Mouse (Mus musculus): Measurements from ENCODE around the gene Lce6a. TPM values are rescaled to one million over a fixed set of nuclear protein-coding genes. Genes with fewer than 3 reads are reported as not detected.

Gene Lce6a
- polyA plus RNA-seq, 1 experiment from 2014 or later, result not detected

GRCm38 (mm10) chr3:92588858-92589257, 32.6 kb downstream of the Lce6a start, which contains the start of gene Smcp:
Gene Smcp (minus strand): TSS chr3:92588997.
- Histone ChIP-seq H3K27me3 (no peaks in the 10 kb centered on the region), H3K4me1 (no peaks in the 10 kb centered on the region), H3K4me2 (no peak within 1 kb of the TSS), H3K27ac (no peak within 1 kb of the TSS), H3K9me3 (no peaks in the 10 kb centered on the region), H3K9ac (no peak within 1 kb of the TSS), H3K36me3 (replicated peaks) (no peaks in the 10 kb centered on the region), H3K4me3 (replicated peaks) (no peak within 1 kb of the TSS)
- no peak for ATAC-seq (ENCODE audit: low FRiP score)
- WGBS, result 81% methylated on average over 1 of the region's 1 CpGs

GRCm38 (mm10) chr3:92587190-92587589, 34.3 kb downstream of the Lce6a start:
- Histone ChIP-seq H3K4me1 (no peaks in the 10 kb centered on the region), H3K27ac (no peak overlapping the region), H3K4me2 (no peak overlapping the region), H3K4me3 (replicated peaks) (no peak overlapping the region), H3K27me3 (no peaks in the 10 kb centered on the region), H3K9ac (no peak overlapping the region), H3K9me3 (no peaks in the 10 kb centered on the region), H3K36me3 (replicated peaks) (no peaks in the 10 kb centered on the region)
- ATAC-seq (ENCODE audit: low FRiP score), result no peak
- 92% methylated on average over 3 of the region's 3 CpGs for WGBS

DNA sequence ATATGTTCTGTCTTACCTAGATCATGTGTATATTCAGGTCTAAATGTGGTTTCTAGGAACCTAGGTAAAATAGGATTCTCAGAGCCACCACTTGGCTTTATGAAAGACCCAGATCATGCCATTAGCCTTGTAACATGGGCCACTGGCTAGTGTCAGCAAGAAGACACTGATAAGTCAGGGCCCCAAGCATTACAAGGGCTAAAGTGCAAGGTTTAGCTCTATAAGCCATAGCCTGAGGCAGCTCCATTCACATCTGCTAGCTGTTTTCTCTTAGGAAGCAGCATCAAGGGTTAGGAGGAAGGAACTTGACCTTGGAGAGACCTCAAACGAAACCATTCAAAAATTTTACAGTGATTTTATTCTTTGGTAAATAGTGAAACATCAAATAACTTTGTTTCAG, 36.4 kb downstream of the Lce6a start:
- Histone ChIP-seq H3K36me3 (replicated peaks) (no peaks in the 10 kb centered on the region), H3K4me1 (no peaks in the 10 kb centered on the region), H3K9ac (no peak overlapping the region), H3K4me3 (replicated peaks) (no peak overlapping the region), H3K27me3 (no peaks in the 10 kb centered on the region), H3K9me3 (no peaks in the 10 kb centered on the region), H3K27ac (no peak overlapping the region), H3K4me2 (no peak overlapping the region)
- 77% methylated on average over 1 of the region's 1 CpGs for WGBS
- ATAC-seq (ENCODE audit: low FRiP score), result no peak

- WGBS, result 51% methylated on average over 3 of the region's 3 CpGs
- H3K9ac ChIP-seq, result no peak overlapping the region
- no peaks in the 10 kb centered on the region for H3K27me3 ChIP-seq
- no peaks in the 10 kb centered on the region for H3K9me3 ChIP-seq
- no peak for ATAC-seq (ENCODE audit: low FRiP score)
- H3K4me1 ChIP-seq, result no peaks in the 10 kb centered on the region
- no peaks in the 10 kb centered on the region for H3K36me3 ChIP-seq (replicated peaks)
- H3K27ac ChIP-seq, result no peak overlapping the region
- H3K4me2 ChIP-seq, result no peak overlapping the region
- no peak overlapping the region for H3K4me3 ChIP-seq (replicated peaks)
Measured at GRCm38 (mm10) chr3:92583164-92583826, 38.2 kb downstream of the Lce6a start.

GRCm38 (mm10) chr3:92579508-92579907, 42.0 kb downstream of the Lce6a start:
- H3K4me3 ChIP-seq (replicated peaks), result no peak overlapping the region
- no peaks in the 10 kb centered on the region for H3K27me3 ChIP-seq
- no peak overlapping the region for H3K9ac ChIP-seq
- H3K36me3 ChIP-seq (replicated peaks), result no peaks in the 10 kb centered on the region
- 59% methylated on average over 1 of the region's 1 CpGs for WGBS
- no peaks in the 10 kb centered on the region for H3K9me3 ChIP-seq
- ATAC-seq (ENCODE audit: low FRiP score), result no peak
- no peak overlapping the region for H3K4me2 ChIP-seq
- H3K27ac ChIP-seq, result no peak overlapping the region
- H3K4me1 ChIP-seq, result no peaks in the 10 kb centered on the region

DNA sequence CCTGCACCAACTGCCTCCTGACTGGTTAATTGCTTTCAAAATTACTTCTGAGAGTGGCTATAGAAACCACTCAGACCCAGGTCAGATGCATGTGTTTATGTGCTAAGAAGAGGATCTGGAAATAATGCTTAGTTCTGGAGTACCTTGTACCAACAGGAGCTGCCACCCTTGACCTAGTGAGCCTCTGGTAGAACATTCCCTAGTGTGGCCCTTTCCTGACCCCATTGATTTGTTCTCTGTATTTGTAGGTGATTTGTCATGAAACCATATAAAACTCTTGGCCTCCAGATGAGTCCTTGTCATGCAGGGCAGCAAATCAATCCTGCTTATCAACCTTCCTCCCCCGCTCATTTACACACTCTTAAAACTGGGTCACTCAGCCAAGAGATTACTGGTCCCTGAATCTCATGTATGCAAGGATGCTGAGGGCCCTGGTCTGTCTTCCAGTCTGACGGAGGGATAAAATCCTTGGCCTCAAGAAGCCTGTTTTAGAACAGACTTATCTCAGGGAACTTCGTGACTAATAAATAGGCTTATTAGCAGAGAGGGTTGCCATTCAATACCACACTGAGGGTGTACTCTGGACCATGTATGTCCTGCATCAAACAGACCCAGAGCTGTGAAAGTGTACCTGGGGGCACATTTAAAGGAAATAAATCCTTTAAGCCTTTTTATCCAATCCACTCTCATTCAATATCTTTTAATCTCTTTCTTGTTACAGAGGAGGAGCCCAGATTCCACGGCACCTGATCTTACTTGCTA, 42.6 kb downstream of the Lce6a start:
- no peak overlapping the region for H3K9ac ChIP-seq
- H3K4me1 ChIP-seq, result no peaks in the 10 kb centered on the region
- H3K9me3 ChIP-seq, result no peaks in the 10 kb centered on the region
- no peak for ATAC-seq (ENCODE audit: low FRiP score)
- no peaks in the 10 kb centered on the region for H3K36me3 ChIP-seq (replicated peaks)
- H3K27me3 ChIP-seq, result no peaks in the 10 kb centered on the region
- no peak overlapping the region for H3K4me2 ChIP-seq
- no peak overlapping the region for H3K27ac ChIP-seq
- no peak overlapping the region for H3K4me3 ChIP-seq (replicated peaks)
- WGBS, result 70% methylated on average over 4 of the region's 4 CpGs

GRCm38 (mm10) chr3:92573449-92574041, 47.9 kb downstream of the Lce6a start, which contains the start of gene Ivl:
Gene Ivl (minus strand): TSS chr3:92573735.
- no peaks in the 10 kb centered on the region for H3K9me3 ChIP-seq
- no peaks in the 10 kb centered on the region for H3K4me1 ChIP-seq
- H3K36me3 ChIP-seq (replicated peaks), result no peaks in the 10 kb centered on the region
- no peak for ATAC-seq (ENCODE audit: low FRiP score)
- H3K4me3 ChIP-seq (replicated peaks), result no peak within 1 kb of the TSS
- H3K27ac ChIP-seq, result no peak within 1 kb of the TSS
- 74% methylated on average over 1 of the region's 1 CpGs for WGBS
- H3K27me3 ChIP-seq, result no peaks in the 10 kb centered on the region
- H3K4me2 ChIP-seq, result no peak within 1 kb of the TSS
- H3K9ac ChIP-seq, result no peak within 1 kb of the TSS

DNA sequence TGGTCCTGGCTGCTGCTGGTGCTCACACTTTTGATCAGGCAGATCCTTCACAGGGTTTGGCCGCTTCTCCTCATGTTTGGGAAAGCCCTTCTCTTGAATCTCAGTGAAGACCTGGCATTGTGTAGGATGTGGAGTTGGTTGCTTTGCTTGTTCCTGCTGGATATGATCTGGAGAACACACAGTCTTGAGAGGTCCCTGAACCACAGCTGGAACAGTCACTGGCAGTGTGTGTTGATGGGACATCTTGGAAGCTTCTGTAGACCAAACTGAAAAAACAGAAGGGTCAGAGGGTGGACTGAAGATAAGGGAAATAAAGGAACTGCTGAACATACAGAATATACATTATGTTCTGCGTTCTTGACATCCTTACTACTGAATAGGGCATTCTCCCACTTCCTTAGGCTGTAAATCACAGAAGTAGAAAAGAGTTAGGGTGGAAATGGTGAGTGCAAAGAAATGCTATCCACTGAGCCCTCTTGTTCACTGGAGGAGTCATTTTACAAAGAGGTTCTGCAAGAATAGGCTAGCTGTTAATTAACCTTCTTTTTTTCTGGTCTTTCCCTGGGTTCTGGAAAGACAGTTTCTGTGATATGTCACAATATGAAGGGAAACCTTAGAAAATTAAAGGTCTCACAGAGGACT, 48.8 kb downstream of the Lce6a start:
- no peaks in the 10 kb centered on the region for H3K36me3 ChIP-seq (replicated peaks)
- H3K4me1 ChIP-seq, result no peaks in the 10 kb centered on the region
- H3K4me2 ChIP-seq, result no peak overlapping the region
- H3K9ac ChIP-seq, result no peak overlapping the region
- no peak overlapping the region for H3K4me3 ChIP-seq (replicated peaks)
- no peaks in the 10 kb centered on the region for H3K9me3 ChIP-seq
- H3K27ac ChIP-seq, result no peak overlapping the region
- WGBS, result 62% methylated on average over 2 of the region's 2 CpGs
- no peaks in the 10 kb centered on the region for H3K27me3 ChIP-seq
- ATAC-seq (ENCODE audit: low FRiP score), result no peak

Other genes with a start within 250 kb of the Lce6a start
- gene Sprr2h, start 236.0 kb downstream of the Lce6a start, polyA plus RNA-seq (2016; fragmentation: Nextera tagmentation; extraction: Ambion mirVana), result not detected in 2 replicates
- gene Sprr2i, start 213.7 kb downstream of the Lce6a start, polyA plus RNA-seq (2016; fragmentation: Nextera tagmentation; extraction: Ambion mirVana), result not detected in 2 replicates
- gene Sprr2j-ps, start 203.6 kb downstream of the Lce6a start, polyA plus RNA-seq (2016; fragmentation: Nextera tagmentation; extraction: Ambion mirVana), result not detected in 2 replicates
- gene Gm9774, start 192.2 kb downstream of the Lce6a start, polyA plus RNA-seq (2016; fragmentation: Nextera tagmentation; extraction: Ambion mirVana), result 6.6 and 9.4 TPM in 2 replicates
- not detected in 2 replicates for gene Sprr2k, start 189.1 kb downstream of the Lce6a start, polyA plus RNA-seq (2016; fragmentation: Nextera tagmentation; extraction: Ambion mirVana)
- not detected in 2 replicates for gene Sprr1b, start 182.9 kb downstream of the Lce6a start, polyA plus RNA-seq (2016; fragmentation: Nextera tagmentation; extraction: Ambion mirVana)
- gene Sprr3, start 162.9 kb downstream of the Lce6a start, polyA plus RNA-seq (2016; fragmentation: Nextera tagmentation; extraction: Ambion mirVana), result not detected in 2 replicates
- gene Sprr1a, start 135.8 kb downstream of the Lce6a start, polyA plus RNA-seq (2016; fragmentation: Nextera tagmentation; extraction: Ambion mirVana), result not detected in 2 replicates
- gene Sprr4, start 121.2 kb downstream of the Lce6a start, polyA plus RNA-seq (2016; fragmentation: Nextera tagmentation; extraction: Ambion mirVana), result not detected in 2 replicates
- not detected in 2 replicates for gene 2310046K23Rik, start 87.1 kb downstream of the Lce6a start, polyA plus RNA-seq (2016; fragmentation: Nextera tagmentation; extraction: Ambion mirVana)
- not detected in 2 replicates for gene Ivl, start 47.9 kb downstream of the Lce6a start, polyA plus RNA-seq (2016; fragmentation: Nextera tagmentation; extraction: Ambion mirVana)
- not detected in 2 replicates for gene Smcp, start 32.7 kb downstream of the Lce6a start, polyA plus RNA-seq (2016; fragmentation: Nextera tagmentation; extraction: Ambion mirVana)
- gene 2210017I01Rik, start 14.2 kb downstream of the Lce6a start, polyA plus RNA-seq (2016; fragmentation: Nextera tagmentation; extraction: Ambion mirVana), result not detected in 2 replicates
- gene Lce1a1, start 26.6 kb upstream of the Lce6a start, polyA plus RNA-seq (2016; fragmentation: Nextera tagmentation; extraction: Ambion mirVana), result not detected in 2 replicates
- not detected in 2 replicates for gene Lce1b, start 35.3 kb upstream of the Lce6a start, polyA plus RNA-seq (2016; fragmentation: Nextera tagmentation; extraction: Ambion mirVana)
- gene Lce1a2, start 48.7 kb upstream of the Lce6a start, polyA plus RNA-seq (2016; fragmentation: Nextera tagmentation; extraction: Ambion mirVana), result not detected in 2 replicates
- not detected in 2 replicates for gene Lce1c, start 57.6 kb upstream of the Lce6a start, polyA plus RNA-seq (2016; fragmentation: Nextera tagmentation; extraction: Ambion mirVana)
- gene Lce1d, start 65.5 kb upstream of the Lce6a start, polyA plus RNA-seq (2016; fragmentation: Nextera tagmentation; extraction: Ambion mirVana), result not detected in 2 replicates
- not detected in 2 replicates for gene Lce1e, start 87.4 kb upstream of the Lce6a start, polyA plus RNA-seq (2016; fragmentation: Nextera tagmentation; extraction: Ambion mirVana)
- not detected in 2 replicates for gene Lce1f, start 98.7 kb upstream of the Lce6a start, polyA plus RNA-seq (2016; fragmentation: Nextera tagmentation; extraction: Ambion mirVana)
- not detected in 2 replicates for gene Gm38119, start 117.4 kb upstream of the Lce6a start, polyA plus RNA-seq (2016; fragmentation: Nextera tagmentation; extraction: Ambion mirVana)
- gene Lce1g, start 130.7 kb upstream of the Lce6a start, polyA plus RNA-seq (2016; fragmentation: Nextera tagmentation; extraction: Ambion mirVana), result not detected in 2 replicates
- gene Lce1h, start 143.4 kb upstream of the Lce6a start, polyA plus RNA-seq (2016; fragmentation: Nextera tagmentation; extraction: Ambion mirVana), result not detected in 2 replicates
- gene Lce1i, start 157.2 kb upstream of the Lce6a start, polyA plus RNA-seq (2016; fragmentation: Nextera tagmentation; extraction: Ambion mirVana), result not detected in 2 replicates
- not detected in 2 replicates for gene Lce1j, start 168.9 kb upstream of the Lce6a start, polyA plus RNA-seq (2016; fragmentation: Nextera tagmentation; extraction: Ambion mirVana)
- gene Lce1k, start 186.2 kb upstream of the Lce6a start, polyA plus RNA-seq (2016; fragmentation: Nextera tagmentation; extraction: Ambion mirVana), result not detected in 2 replicates
- not detected in 2 replicates for gene Kprp, start 205.6 kb upstream of the Lce6a start, polyA plus RNA-seq (2016; fragmentation: Nextera tagmentation; extraction: Ambion mirVana)
- not detected in 2 replicates for gene Lce1l, start 229.6 kb upstream of the Lce6a start, polyA plus RNA-seq (2016; fragmentation: Nextera tagmentation; extraction: Ambion mirVana)
- gene 2310050C09Rik, start 248.6 kb upstream of the Lce6a start, polyA plus RNA-seq (2016; fragmentation: Nextera tagmentation; extraction: Ambion mirVana), result not detected in 2 replicates